Mouse (Mus musculus) effector memory CD4-positive, alpha-beta T cell, adult 5 months (primary cell): Measurements from ENCODE around the gene 2300003K06Rik. TPM values are rescaled to one million over a fixed set of nuclear protein-coding genes. Genes with fewer than 3 reads are reported as not detected.

Experiments used
- polyA plus RNA-seq: library from polyadenylated mRNA; unstranded; fragments of 100-300 nt; shearing (Covaris generic); gene quantifications from one replicate; pipeline ENCODE4 v1.2.1, GENCODE M21; 2017

2300003K06Rik gene
- not detected for polyA plus RNA-seq

GRCm38 (mm10) chr11:99837966-99838365, at the start of gene 2300003K06Rik:
Gene 2300003K06Rik, minus strand, starts transcription at chr11:99838066.

GRCm38 (mm10) chr11:99878887-99879286, 41.0 kb upstream of the 2300003K06Rik start, which contains the start of gene Gm11567:
Gene Gm11567, plus strand, starts transcription at chr11:99879187.

GRCm38 (mm10) chr11:99873089-99873488, 35.2 kb upstream of the 2300003K06Rik start, which contains the start of gene Krtap9-1:
Gene Krtap9-1, plus strand, starts transcription at chr11:99873389.

GRCm38 (mm10) chr11:99864176-99864575, 26.3 kb upstream of the 2300003K06Rik start, which contains the start of gene Gm11559:
Gene Gm11559, plus strand, starts transcription at chr11:99864476.

GRCm38 (mm10) chr11:99857617-99858016, 19.8 kb upstream of the 2300003K06Rik start, which contains the start of gene Gm11568:
Gene Gm11568, plus strand, starts transcription at chr11:99857917.

GRCm38 (mm10) chr11:99851508-99851907, 13.6 kb upstream of the 2300003K06Rik start, which contains the start of gene Krtap4-16:
Gene Krtap4-16, minus strand, starts transcription at chr11:99851608.

GRCm38 (mm10) chr11:99815566-99815965, 22.3 kb downstream of the 2300003K06Rik start, which contains the start of gene Gm11564:
Gene Gm11564, minus strand, starts transcription at chr11:99815666.

GRCm38 (mm10) chr11:99809792-99810191, 28.1 kb downstream of the 2300003K06Rik start, which contains the start of gene Krtap4-13:
Gene Krtap4-13, minus strand, starts transcription at chr11:99809892.

GRCm38 (mm10) chr11:99804346-99804745, 33.5 kb downstream of the 2300003K06Rik start, which contains the start of gene Gm11554:
Gene Gm11554, minus strand, starts transcription at chr11:99804446.

GRCm38 (mm10) chr11:99798832-99799231, 39.0 kb downstream of the 2300003K06Rik start, which contains the start of gene Gm11569:
Gene Gm11569, minus strand, starts transcription at chr11:99798932.

GRCm38 (mm10) chr11:99793367-99793766, 44.5 kb downstream of the 2300003K06Rik start, which contains the start of gene Gm11596:
Gene Gm11596, minus strand, starts transcription at chr11:99793467.

Other genes starting within 250 kb of the 2300003K06Rik start
- not detected for gene Krtap1-3, start 246.7 kb downstream of the 2300003K06Rik start, polyA plus RNA-seq
- not detected for gene Krtap9-3, start 240.0 kb downstream of the 2300003K06Rik start, polyA plus RNA-seq
- gene Gm11938, start 234.8 kb downstream of the 2300003K06Rik start, polyA plus RNA-seq, result not detected
- gene Gm11937, start 227.9 kb downstream of the 2300003K06Rik start, polyA plus RNA-seq, result not detected
- not detected for gene Krtap2-4, start 223.2 kb downstream of the 2300003K06Rik start, polyA plus RNA-seq
- not detected for gene Gm11562, start 217.6 kb downstream of the 2300003K06Rik start, polyA plus RNA-seq
- not detected for gene Krtap4-1, start 209.8 kb downstream of the 2300003K06Rik start, polyA plus RNA-seq
- gene Krtap4-2, start 203.0 kb downstream of the 2300003K06Rik start, polyA plus RNA-seq, result not detected
- gene Krtap4-7, start 194.0 kb downstream of the 2300003K06Rik start, polyA plus RNA-seq, result not detected
- not detected for gene Gm11555, start 187.8 kb downstream of the 2300003K06Rik start, polyA plus RNA-seq
- not detected for gene Gm11563, start 179.1 kb downstream of the 2300003K06Rik start, polyA plus RNA-seq
- not detected for gene Krtap4-6, start 172.1 kb downstream of the 2300003K06Rik start, polyA plus RNA-seq
- gene Gm14190, start 147.3 kb downstream of the 2300003K06Rik start, polyA plus RNA-seq, result not detected
- gene Gm14180, start 103.8 kb downstream of the 2300003K06Rik start, polyA plus RNA-seq, result not detected
- gene Gm11595, start 65.2 kb downstream of the 2300003K06Rik start, polyA plus RNA-seq, result not detected
- not detected for gene Krtap4-8, start 57.4 kb downstream of the 2300003K06Rik start, polyA plus RNA-seq
- not detected for gene Krtap4-9, start 52.9 kb downstream of the 2300003K06Rik start, polyA plus RNA-seq
- gene Gm11596, start 44.6 kb downstream of the 2300003K06Rik start, polyA plus RNA-seq, result not detected
- gene Gm11569, start 39.1 kb downstream of the 2300003K06Rik start, polyA plus RNA-seq, result not detected
- gene Gm11554, start 33.6 kb downstream of the 2300003K06Rik start, polyA plus RNA-seq, result not detected
- not detected for gene Krtap4-13, start 28.2 kb downstream of the 2300003K06Rik start, polyA plus RNA-seq
- not detected for gene Gm11564, start 22.4 kb downstream of the 2300003K06Rik start, polyA plus RNA-seq
- not detected for gene Krtap4-16, start 13.5 kb upstream of the 2300003K06Rik start, polyA plus RNA-seq
- not detected for gene Gm11568, start 19.9 kb upstream of the 2300003K06Rik start, polyA plus RNA-seq
- not detected for gene Gm11559, start 26.4 kb upstream of the 2300003K06Rik start, polyA plus RNA-seq
- not detected for gene Krtap9-1, start 35.3 kb upstream of the 2300003K06Rik start, polyA plus RNA-seq
- not detected for gene Gm11567, start 41.1 kb upstream of the 2300003K06Rik start, polyA plus RNA-seq
- not detected for gene Krtap31-1, start 69.9 kb upstream of the 2300003K06Rik start, polyA plus RNA-seq
- not detected for gene Gm11565, start 76.7 kb upstream of the 2300003K06Rik start, polyA plus RNA-seq
- not detected for gene Krtap31-2, start 98.2 kb upstream of the 2300003K06Rik start, polyA plus RNA-seq
- gene Krtap9-5, start 110.4 kb upstream of the 2300003K06Rik start, polyA plus RNA-seq, result not detected
- gene Krtap29-1, start 141.0 kb upstream of the 2300003K06Rik start, polyA plus RNA-seq, result not detected
- gene Krtap16-1, start 148.5 kb upstream of the 2300003K06Rik start, polyA plus RNA-seq, result not detected
- gene Krtap17-1, start 155.9 kb upstream of the 2300003K06Rik start, polyA plus RNA-seq, result not detected
- gene Krt33a, start 178.1 kb upstream of the 2300003K06Rik start, polyA plus RNA-seq, result not detected
- gene Krt33b, start 191.8 kb upstream of the 2300003K06Rik start, polyA plus RNA-seq, result not detected
- not detected for gene Krt34, start 203.5 kb upstream of the 2300003K06Rik start, polyA plus RNA-seq
- not detected for gene Krt31, start 212.5 kb upstream of the 2300003K06Rik start, polyA plus RNA-seq